Mouse (Mus musculus): ENCODE results near the gene Slc16a1.
A peak's percentile ranks its signal among the peaks of the same experiment; 100 is the strongest.
"Not testable (repeated sequence)": the region's sequence is repeated elsewhere in the genome, so short reads cannot be mapped to it uniquely, and the experiment has no call there.

Gene Slc16a1

DNA sequence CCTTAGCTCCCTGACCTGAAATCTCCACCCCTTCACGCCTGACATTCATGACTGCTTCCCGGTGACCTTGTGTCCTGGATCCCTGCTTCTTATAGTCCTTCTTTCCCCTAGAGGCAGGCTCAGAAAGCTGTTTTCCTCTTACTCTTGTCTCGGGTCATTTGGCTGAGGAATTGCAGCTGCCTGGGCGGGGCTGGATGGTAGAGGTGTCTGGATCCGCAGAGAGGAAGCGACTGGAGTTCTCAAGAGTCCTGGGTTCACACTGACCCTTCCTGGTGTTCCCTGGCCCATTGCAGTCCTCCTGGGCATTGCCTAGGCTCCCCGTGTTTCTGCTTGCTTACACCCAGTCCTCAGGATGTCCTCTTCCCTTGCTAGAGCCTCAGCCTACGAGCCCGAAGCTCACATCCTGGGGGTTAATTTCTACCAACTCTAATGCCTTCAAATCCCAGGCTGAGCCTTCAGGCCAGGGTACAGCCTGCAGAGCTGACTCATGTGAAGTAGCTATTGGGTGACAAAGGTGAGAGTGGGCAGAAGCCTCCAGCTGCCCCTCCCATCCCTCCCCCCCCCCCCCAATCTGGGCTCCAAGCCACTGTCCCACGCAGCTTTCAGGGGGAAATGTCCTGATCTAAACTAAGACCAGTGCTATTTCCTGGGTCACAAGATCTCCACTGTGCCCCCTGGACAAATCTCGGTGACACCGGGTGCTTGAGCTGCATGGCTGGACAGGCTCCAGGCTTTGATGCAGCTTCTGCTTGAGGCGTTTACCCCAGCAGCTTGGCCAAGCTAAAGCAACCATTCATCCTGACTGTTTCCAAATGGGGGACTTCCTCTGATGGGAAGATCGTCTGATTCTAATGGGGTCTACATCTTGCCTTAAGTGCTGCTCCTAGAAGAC, 36.1 kb downstream of the Slc16a1 start:
- no peak for ATAC-seq (ENCODE audit: low TSS enrichment)

GRCm38 (mm10) chr3:104675258-104675851, 36.9 kb downstream of the Slc16a1 start:
- peak; percentile 76 for ATAC-seq (ENCODE audit: low TSS enrichment)

- ATAC-seq (ENCODE audit: low TSS enrichment) = no peak
These were observed 39.3 kb downstream of the Slc16a1 start for GRCm38 (mm10) chr3:104677781-104678180.

DNA sequence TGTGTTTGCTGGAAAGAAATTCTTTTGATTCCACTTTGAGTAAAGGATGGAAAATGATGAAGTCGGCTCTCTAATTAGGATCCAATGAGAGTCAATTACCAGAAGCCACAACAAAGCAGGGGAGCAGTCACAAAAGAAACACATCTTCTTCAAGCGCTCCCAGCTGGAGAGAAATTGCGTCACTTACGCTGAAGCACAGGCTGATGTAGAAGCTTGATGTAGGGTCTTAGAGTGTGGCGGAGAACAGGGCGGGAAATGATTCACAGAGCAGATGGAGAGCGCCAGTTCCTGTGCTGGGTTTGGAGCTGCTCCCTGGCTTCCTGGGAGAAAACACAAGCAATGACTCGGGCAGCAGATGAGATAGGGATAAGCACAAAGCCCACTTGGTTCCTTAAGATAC, 40.4 kb downstream of the Slc16a1 start:
- ATAC-seq (ENCODE audit: low TSS enrichment) = 0 out of 2 replicates have a peak, but pooled peaks have one; percentile 46

GRCm38 (mm10) chr3:104682671-104683504, 44.4 kb downstream of the Slc16a1 start:
- peak; percentile 91 for ATAC-seq (ENCODE audit: low TSS enrichment)

- ATAC-seq (ENCODE audit: low TSS enrichment) = peak; percentile 99
These were observed 62.4 kb downstream of the Slc16a1 start for GRCm38 (mm10) chr3:104700751-104701335.

DNA sequence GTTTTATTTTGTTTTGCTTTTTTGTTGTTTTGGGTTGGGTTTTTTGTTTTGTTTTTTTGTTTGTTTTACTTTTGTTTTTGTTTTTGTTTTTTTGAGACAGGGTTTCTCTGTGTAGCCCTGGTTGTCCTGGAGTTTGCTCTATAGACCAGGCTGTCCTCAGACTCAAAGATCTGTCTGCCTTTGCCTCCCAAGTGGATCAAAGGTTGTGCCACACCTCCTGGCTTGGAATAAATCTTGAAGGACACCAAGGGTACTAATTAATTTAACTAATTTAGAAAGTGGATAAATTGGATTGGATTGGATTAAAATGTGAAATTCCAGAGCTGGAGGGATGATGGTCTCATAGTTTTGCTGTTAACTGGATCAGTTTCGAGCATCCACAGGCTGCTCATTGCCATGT, 63.3 kb downstream of the Slc16a1 start:
- no peak for ATAC-seq (ENCODE audit: low TSS enrichment)

DNA sequence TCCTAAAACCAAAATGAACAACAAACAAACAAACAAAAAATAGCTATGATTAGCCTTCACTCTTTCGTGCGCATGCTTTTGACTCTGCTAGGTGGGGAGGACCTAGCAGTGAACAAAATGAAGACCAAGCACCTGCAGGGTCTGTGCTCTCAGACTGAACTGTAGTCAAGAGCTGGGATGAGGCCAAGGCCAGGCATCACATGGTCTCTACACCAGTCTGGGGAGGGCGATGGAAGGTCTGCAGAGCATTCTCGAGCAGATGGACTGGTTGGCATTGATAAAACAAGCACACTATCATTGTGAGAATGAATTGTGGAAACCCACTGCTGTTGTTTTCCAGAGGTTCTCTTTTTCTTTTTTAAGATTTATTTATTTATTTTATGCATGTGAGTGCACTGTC, 65.5 kb downstream of the Slc16a1 start:
- ATAC-seq (ENCODE audit: low TSS enrichment) = no peak

DNA sequence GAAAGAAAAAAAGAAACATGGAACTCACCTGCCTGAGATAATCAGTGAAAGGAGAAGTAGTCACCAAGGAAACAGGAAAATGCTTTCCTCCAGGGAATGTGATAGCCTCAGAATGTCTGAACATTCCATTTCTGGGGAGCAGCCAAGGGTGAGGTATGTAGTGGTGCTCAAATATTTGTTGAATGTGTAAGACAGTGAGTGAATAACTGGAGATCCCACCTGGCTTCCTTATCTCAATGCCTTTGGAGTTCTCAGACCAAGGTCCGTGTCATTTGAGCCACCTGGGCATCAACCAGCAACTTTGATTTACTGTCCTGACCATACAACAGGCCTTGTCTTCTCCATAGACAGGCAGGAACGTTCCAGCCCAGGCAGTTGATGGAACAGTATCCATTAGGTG, 68.0 kb downstream of the Slc16a1 start:
- ATAC-seq (ENCODE audit: low TSS enrichment) = no peak

GRCm38 (mm10) chr3:104706951-104707771, 68.7 kb downstream of the Slc16a1 start:
- ATAC-seq (ENCODE audit: low TSS enrichment) = not testable (repeated sequence)

GRCm38 (mm10) chr3:104707772-104708144, 69.3 kb downstream of the Slc16a1 start:
- not testable (repeated sequence) for ATAC-seq (ENCODE audit: low TSS enrichment)
